Mouse (Mus musculus) midbrain, embryonic 13.5 days (tissue): ENCODE results near the gene Cbx5. TPM values are rescaled to one million over a fixed set of nuclear protein-coding genes. Genes with fewer than 3 reads are reported as not detected.
"Not testable (repeated sequence)": the region's sequence is repeated elsewhere in the genome, so short reads cannot be mapped to it uniquely, and the experiment has no call there.

Experiments used
- ATAC-seq: fragments of 200-750 bp; cut with Nextera tagmentation; 2 replicates; pipeline ENCODE4 v1.8.0; 2017; ENCODE audit warnings: mild to moderate bottlenecking, moderate TSS enrichment, moderate library complexity
- H3K27ac ChIP-seq: fragments of 300-500 bp; sonication (generic); 2 replicates; pipeline ENCODE4 v1.5.1; 2015; ENCODE audit warnings: inconsistent platforms, mild to moderate bottlenecking, moderate library complexity
- H3K27me3 ChIP-seq: fragments of 300-500 bp; sonication (generic); 2 replicates; pipeline ENCODE4 v1.6.1; 2015; ENCODE audit warnings: mild to moderate bottlenecking, inconsistent platforms
- H3K36me3 ChIP-seq: fragments of 300-500 bp; sonication (generic); 2 replicates; pipeline ENCODE4 v1.6.1; 2015; ENCODE audit warnings: mild to moderate bottlenecking, inconsistent platforms
- H3K4me1 ChIP-seq: fragments of 300-500 bp; sonication (generic); replicated peaks from 2 replicates; pipeline ENCODE4 v1.6.1; 2015; ENCODE audit warnings: inconsistent platforms
- H3K4me2 ChIP-seq: fragments of 300-500 bp; sonication (generic); replicated peaks from 2 replicates; pipeline ENCODE4 v1.6.1; 2015; ENCODE audit warnings: moderate library complexity, mild to moderate bottlenecking, inconsistent platforms
- H3K4me3 ChIP-seq: fragments of 300-500 bp; sonication (generic); replicated peaks from 2 replicates; pipeline ENCODE4 v1.5.1; 2015; ENCODE audit warnings: mild to moderate bottlenecking, inconsistent platforms
- H3K9ac ChIP-seq: fragments of 300-500 bp; sonication (generic); replicated peaks from 2 replicates; pipeline ENCODE4 v1.6.1; 2015; ENCODE audit warnings: mild to moderate bottlenecking, inconsistent platforms
- H3K9me3 ChIP-seq: fragments of 300-500 bp; sonication (generic); 2 replicates; pipeline ENCODE4 v1.6.1; 2016; ENCODE audit warnings: mild to moderate bottlenecking, inconsistent platforms
- WGBS: fragments of 180-500 bp; shearing (Covaris S2); methylation state at CpG from one replicate; pipeline ENCODE4 v1.1.7; 2015; 5-methylcytosine and 5-hydroxymethylcytosine counted together
- polyA plus RNA-seq: library from polyadenylated mRNA; unstranded; fragments of >200 nt; fragmentation: Nextera tagmentation; extraction: Ambion mirVana; gene quantifications from 2 replicates; pipeline ENCODE4 v1.2.1, GENCODE M21; 2015

Cbx5 gene
- 146 and 164 TPM in 2 replicates for polyA plus RNA-seq

- Histone ChIP-seq H3K27ac (peak within 1 kb of the TSS; percentile 95), H3K4me2 (peak within 1 kb of the TSS; percentile 94), H3K36me3 (peaks cover 41% of the 10 kb centered on the region), H3K9me3 (no peaks in the 10 kb centered on the region), H3K4me3 (peak within 1 kb of the TSS; percentile 77), H3K4me1 (peaks cover 43% of the 10 kb centered on the region), H3K9ac (peak within 1 kb of the TSS; percentile 80), H3K27me3 (no peaks in the 10 kb centered on the region)
- WGBS: under 1% methylated on average over 39 of the region's 39 CpGs
- ATAC-seq: peak; percentile 95
These were observed at the start of gene Cbx5 for GRCm38 (mm10) chr15:103239685-103240159. Gene Cbx5 (minus strand): TSS chr15:103239816.

DNA sequence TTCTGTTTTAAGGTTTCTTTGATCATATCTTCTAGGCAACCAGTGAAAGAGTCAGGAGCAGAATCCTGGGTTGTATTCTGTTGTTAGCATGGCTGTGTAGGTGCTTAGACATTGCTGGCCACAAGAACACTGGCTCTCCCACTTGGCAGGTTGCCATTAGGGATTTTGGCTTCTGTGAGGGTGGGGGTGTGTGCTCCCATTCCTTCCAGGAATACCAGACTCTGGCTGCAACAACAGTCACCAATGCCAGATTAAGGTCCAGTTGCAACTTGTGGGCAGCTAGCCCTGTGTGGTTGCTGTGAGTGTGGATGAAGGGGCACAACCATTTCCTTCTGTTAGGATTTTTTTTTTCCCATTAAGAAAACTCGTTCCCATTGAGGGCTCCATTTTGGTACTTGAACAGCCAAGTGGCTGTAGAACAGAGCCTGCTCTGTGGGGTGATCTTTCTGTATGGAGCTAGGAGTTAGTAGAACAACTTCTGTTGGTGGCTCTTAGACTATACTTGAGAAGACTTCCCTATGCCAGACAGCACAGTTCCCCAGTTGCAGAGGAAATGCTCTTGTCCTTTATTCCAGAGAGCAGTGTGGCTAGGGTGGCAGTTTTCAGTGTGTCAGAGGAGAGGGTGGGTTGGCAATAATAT is 46.3 kb upstream of the Cbx5 start:
- H3K4me3 ChIP-seq: no peak overlapping the region
- no peak overlapping the region for H3K9ac ChIP-seq
- H3K9me3 ChIP-seq: no peaks in the 10 kb centered on the region
- peaks cover 22% of the 10 kb centered on the region for H3K36me3 ChIP-seq
- H3K27ac ChIP-seq: peak overlapping the region; percentile 67
- peak; percentile 62; the same call in 1 of the 2 replicates for ATAC-seq
- H3K27me3 ChIP-seq: no peaks in the 10 kb centered on the region
- H3K4me1 ChIP-seq: peaks cover 25% of the 10 kb centered on the region
- H3K4me2 ChIP-seq: no peak overlapping the region
- 75% methylated on average over 1 of the region's 1 CpGs for WGBS

GRCm38 (mm10) chr15:103284647-103285046 is 45.0 kb upstream of the Cbx5 start:
- peaks cover 20% of the 10 kb centered on the region for H3K4me1 ChIP-seq
- no peaks in the 10 kb centered on the region for H3K9me3 ChIP-seq
- ATAC-seq: no peak
- 52% methylated on average over 2 of the region's 2 CpGs for WGBS
- no peaks in the 10 kb centered on the region for H3K27me3 ChIP-seq
- H3K4me3 ChIP-seq: no peak overlapping the region
- H3K36me3 ChIP-seq: 0 out of 2 replicates have a peak, but pooled peaks cover 13% of the 10 kb centered on the region
- no peak overlapping the region for H3K4me2 ChIP-seq
- peak overlapping the region; percentile 67; the same call in 1 of the 2 replicates for H3K27ac ChIP-seq
- H3K9ac ChIP-seq: 0 out of 2 replicates have a peak overlapping the region, but pooled peaks have one; percentile 12

GRCm38 (mm10) chr15:103284066-103284465 is 44.5 kb upstream of the Cbx5 start:
- WGBS: 52% methylated on average over 3 of the region's 3 CpGs

GRCm38 (mm10) chr15:103281465-103282205 is 42.0 kb upstream of the Cbx5 start:
- no peak overlapping the region for H3K4me2 ChIP-seq
- no peak overlapping the region for H3K27ac ChIP-seq
- no peak overlapping the region for H3K4me3 ChIP-seq
- 0 out of 2 replicates have a peak, but pooled peaks cover under 1% of the 10 kb centered on the region for H3K36me3 ChIP-seq
- H3K4me1 ChIP-seq: peaks cover 13% of the 10 kb centered on the region
- no peaks in the 10 kb centered on the region for H3K9me3 ChIP-seq
- 90% methylated on average over 3 of the region's 3 CpGs for WGBS
- no peaks in the 10 kb centered on the region for H3K27me3 ChIP-seq
- no peak overlapping the region for H3K9ac ChIP-seq
- ATAC-seq: no peak

More at GRCm38 (mm10) chr15:103284066-103284465, 44.5 kb upstream of the Cbx5 start:
- H3K27ac ChIP-seq: no peak overlapping the region
- no peaks in the 10 kb centered on the region for H3K9me3 ChIP-seq
- ATAC-seq: no peak
- H3K27me3 ChIP-seq: no peaks in the 10 kb centered on the region
- 0 out of 2 replicates have a peak, but pooled peaks cover 13% of the 10 kb centered on the region for H3K36me3 ChIP-seq
- H3K4me3 ChIP-seq: no peak overlapping the region
- H3K4me1 ChIP-seq: peaks cover 14% of the 10 kb centered on the region
- no peak overlapping the region for H3K9ac ChIP-seq
- H3K4me2 ChIP-seq: no peak overlapping the region

GRCm38 (mm10) chr15:103280817-103281464 is 41.3 kb upstream of the Cbx5 start:
- H3K9me3 ChIP-seq: no peaks in the 10 kb centered on the region
- H3K27me3 ChIP-seq: no peaks in the 10 kb centered on the region
- H3K36me3 ChIP-seq: no peaks in the 10 kb centered on the region
- ATAC-seq: no peak
- no peak overlapping the region for H3K27ac ChIP-seq
- H3K4me2 ChIP-seq: no peak overlapping the region
- H3K4me3 ChIP-seq: no peak overlapping the region
- WGBS: 79% methylated on average over 3 of the region's 3 CpGs
- peaks cover 13% of the 10 kb centered on the region for H3K4me1 ChIP-seq
- no peak overlapping the region for H3K9ac ChIP-seq

DNA sequence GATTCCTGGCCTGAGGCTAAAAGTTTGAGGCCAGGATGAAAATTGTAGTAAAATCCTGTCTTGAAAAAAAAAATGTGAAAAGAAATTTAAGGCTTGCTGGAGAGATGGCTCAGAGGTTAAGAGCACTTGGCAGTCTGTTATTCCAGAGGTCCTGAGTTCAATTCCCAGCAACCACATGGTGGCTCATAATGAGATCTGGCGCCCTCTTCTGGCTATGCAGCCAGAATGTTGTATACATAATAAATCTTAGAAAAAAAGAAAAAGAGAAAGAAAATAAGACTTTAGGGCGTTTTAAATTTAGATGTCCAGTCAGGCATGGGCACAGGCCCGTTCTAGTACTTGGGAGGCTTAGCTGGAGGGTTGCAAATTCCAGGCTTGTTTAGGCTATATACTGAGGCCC is 40.1 kb upstream of the Cbx5 start:
- 65% methylated on average over 3 of the region's 3 CpGs for WGBS

GRCm38 (mm10) chr15:103277949-103278348 is 38.3 kb upstream of the Cbx5 start:
- no peak for ATAC-seq
- Histone ChIP-seq H3K9ac (peak overlapping the region; percentile 11), H3K4me1 (peaks cover 20% of the 10 kb centered on the region), H3K4me2 (no peak overlapping the region), H3K9me3 (no peaks in the 10 kb centered on the region), H3K36me3 (no peaks in the 10 kb centered on the region), H3K27me3 (no peaks in the 10 kb centered on the region), H3K27ac (no peak overlapping the region), H3K4me3 (no peak overlapping the region)
- 73% methylated on average over 7 of the region's 7 CpGs for WGBS

More for the DNA sequence above, 40.1 kb upstream of the Cbx5 start:
- H3K9ac ChIP-seq: no peak overlapping the region
- no peak overlapping the region for H3K4me3 ChIP-seq
- H3K4me1 ChIP-seq: peaks cover 6% of the 10 kb centered on the region
- no peaks in the 10 kb centered on the region for H3K9me3 ChIP-seq
- no peak overlapping the region for H3K4me2 ChIP-seq
- no peaks in the 10 kb centered on the region for H3K27me3 ChIP-seq
- no peak overlapping the region for H3K27ac ChIP-seq
- no peaks in the 10 kb centered on the region for H3K36me3 ChIP-seq
- no peak for ATAC-seq

DNA sequence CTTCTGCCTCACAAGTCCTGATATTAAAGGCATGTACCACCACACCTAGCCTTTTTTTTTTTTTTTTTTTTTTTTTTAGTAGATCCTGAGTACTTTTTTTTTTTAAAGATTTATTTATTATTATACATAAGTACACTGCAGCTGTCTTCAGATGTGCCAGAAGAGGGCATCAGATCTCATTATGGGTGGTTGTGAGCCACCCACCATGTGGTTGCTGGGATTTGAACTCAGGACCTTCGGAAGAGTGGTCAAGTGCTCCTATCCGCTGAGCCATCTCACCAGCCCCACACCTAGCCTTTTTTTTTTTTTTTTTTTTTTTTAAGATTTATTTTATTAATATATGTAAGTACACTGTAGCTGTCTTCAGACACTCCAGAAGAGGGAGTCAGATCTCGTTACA is 36.3 kb upstream of the Cbx5 start:
- not testable (repeated sequence) for ATAC-seq, H3K27me3 ChIP-seq, H3K9me3 ChIP-seq, H3K9ac ChIP-seq, H3K36me3 ChIP-seq, H3K27ac ChIP-seq, H3K4me3 ChIP-seq, H3K4me2 ChIP-seq
- WGBS: 91% methylated on average over 3 of the region's 3 CpGs
- H3K4me1 ChIP-seq: peaks cover 20% of the 10 kb centered on the region

DNA sequence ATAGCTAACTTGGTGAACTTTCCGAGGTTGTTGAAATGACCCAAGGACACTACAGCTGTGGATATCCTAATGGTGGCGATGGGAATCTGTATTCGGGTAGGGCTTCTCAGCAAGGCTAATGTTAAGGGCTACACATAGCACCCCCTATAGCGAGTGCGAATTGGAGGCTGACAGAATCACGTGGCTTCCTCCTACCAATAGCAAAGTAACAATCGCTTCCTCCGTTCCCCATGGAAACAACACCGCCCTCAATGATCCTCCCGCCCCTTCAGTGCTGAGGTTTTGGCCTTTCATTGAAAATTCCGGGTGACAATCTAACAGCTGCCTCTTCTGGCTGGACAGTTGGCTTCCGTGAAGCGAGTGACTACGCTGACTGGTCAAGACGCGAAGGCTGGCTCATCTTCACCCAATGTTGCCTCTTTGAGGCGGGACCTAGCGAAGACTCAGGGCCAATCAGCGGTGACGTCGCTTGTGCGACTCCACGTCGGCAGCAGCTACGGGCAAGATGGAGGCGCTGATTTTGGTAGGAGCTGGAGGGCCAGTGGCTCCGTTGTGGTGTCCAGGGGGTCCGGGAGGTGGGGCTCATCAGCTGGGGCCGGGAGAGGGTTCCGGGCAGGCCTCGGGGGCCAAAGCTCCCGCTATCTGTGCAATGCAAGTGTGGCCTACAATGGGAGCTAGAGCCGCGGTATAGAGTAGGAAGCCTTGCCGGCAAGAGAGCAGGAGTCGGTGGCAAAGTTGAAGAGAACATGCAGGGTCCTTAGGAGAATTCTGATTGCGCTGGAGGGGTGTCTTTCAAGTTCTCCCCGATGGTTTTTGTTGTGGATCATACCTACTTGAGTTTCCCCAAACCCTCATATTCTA is 33.0 kb upstream of the Cbx5 start, which contains the start of gene Copz1:
TSS of gene Copz1 (plus strand) at position 296 of the 861 bp plus-strand sequence.
- WGBS: under 1% methylated on average over 38 of the region's 38 CpGs

GRCm38 (mm10) chr15:103268903-103269302 is 29.3 kb upstream of the Cbx5 start:
- Histone ChIP-seq H3K9me3 (no peaks in the 10 kb centered on the region), H3K36me3 (no peaks in the 10 kb centered on the region), H3K4me2 (no peak overlapping the region), H3K4me3 (no peak overlapping the region), H3K27ac (no peak overlapping the region), H3K4me1 (peaks cover 8% of the 10 kb centered on the region), H3K27me3 (0 out of 2 replicates have a peak, but pooled peaks cover 7% of the 10 kb centered on the region), H3K9ac (no peak overlapping the region)
- WGBS: 85% methylated on average over 4 of the region's 4 CpGs
- ATAC-seq: no peak

More for the DNA sequence above, 33.0 kb upstream of the Cbx5 start, which contains the start of gene Copz1:
- H3K9me3 ChIP-seq: no peaks in the 10 kb centered on the region
- peak within 1 kb of the TSS; percentile 85 for H3K9ac ChIP-seq
- no peaks in the 10 kb centered on the region for H3K36me3 ChIP-seq
- 0 out of 2 replicates have a peak, but pooled peaks cover 7% of the 10 kb centered on the region for H3K27me3 ChIP-seq
- H3K4me1 ChIP-seq: peaks cover 20% of the 10 kb centered on the region
- peak within 1 kb of the TSS; percentile 84 for H3K4me2 ChIP-seq
- H3K4me3 ChIP-seq: peak within 1 kb of the TSS; percentile 81
- H3K27ac ChIP-seq: peak within 1 kb of the TSS; percentile 59; the same call in 1 of the 2 replicates
- peak; percentile 99 for ATAC-seq
